Mouse (Mus musculus): ENCODE data around the gene Sctr.

The Sctr gene

GRCm38 (mm10) chr1:120069120-120069519, 62.4 kb downstream of the Sctr start:
- CTCF ChIA-PET = no interaction called here

GRCm38 (mm10) chr1:120070168-120070567, 63.5 kb downstream of the Sctr start:
- CTCF ChIA-PET = no interaction called here

GRCm38 (mm10) chr1:120071133-120071532, 64.4 kb downstream of the Sctr start:
- CTCF ChIA-PET = no interaction called here

GRCm38 (mm10) chr1:120072900-120073299, 66.2 kb downstream of the Sctr start:
- CTCF ChIA-PET = no interaction called here

- CTCF ChIA-PET = interaction anchor here (0.6 kb wide), 1 partner anchor 23 kb away, joined by 3 read pairs; no protein-coding TSS in a partner anchor
These were observed 67.0 kb downstream of the Sctr start, which contains the start of gene Tmem37 for GRCm38 (mm10) chr1:120073519-120074306. Tmem37 (minus strand) TSS chr1:120074074.

- CTCF ChIA-PET = interaction anchor here (0.6 kb wide), 1 partner anchor 23 kb away, joined by 3 read pairs; no protein-coding TSS in a partner anchor
These were observed 67.6 kb downstream of the Sctr start for GRCm38 (mm10) chr1:120074307-120074702.

- CTCF ChIA-PET = no interaction called here
These were observed 68.2 kb downstream of the Sctr start for GRCm38 (mm10) chr1:120074931-120075330.

- CTCF ChIA-PET = no interaction called here
These were observed 68.8 kb downstream of the Sctr start for GRCm38 (mm10) chr1:120075507-120075906.

GRCm38 (mm10) chr1:120077746-120078410, 71.2 kb downstream of the Sctr start:
- CTCF ChIA-PET = no interaction called here

- CTCF ChIA-PET = no interaction called here
These were observed 73.9 kb downstream of the Sctr start for GRCm38 (mm10) chr1:120080632-120081031.

- CTCF ChIA-PET = no interaction called here
These were observed 76.4 kb downstream of the Sctr start for GRCm38 (mm10) chr1:120082957-120083585.

- CTCF ChIA-PET = no interaction called here
These were observed 77.3 kb downstream of the Sctr start for GRCm38 (mm10) chr1:120083921-120084517.

- CTCF ChIA-PET = interaction anchor here (0.9 kb wide), 1 partner anchor 9 kb away, joined by 5 read pairs; no protein-coding TSS in a partner anchor
These were observed 79.0 kb downstream of the Sctr start for GRCm38 (mm10) chr1:120085696-120086095.

GRCm38 (mm10) chr1:120086644-120087043, 80.0 kb downstream of the Sctr start:
- CTCF ChIA-PET = no interaction called here

GRCm38 (mm10) chr1:120089180-120089579, 82.5 kb downstream of the Sctr start:
- CTCF ChIA-PET = no interaction called here

- CTCF ChIA-PET = no interaction called here
These were observed 84.3 kb downstream of the Sctr start for GRCm38 (mm10) chr1:120090880-120091570.

- CTCF ChIA-PET = interaction anchor here (0.6 to 1.0 kb wide), 2 partner anchors 8 to 462 kb away, joined by 3 to 5 read pairs; no protein-coding TSS in a partner anchor
These were observed 86.9 kb downstream of the Sctr start for GRCm38 (mm10) chr1:120093482-120094134.

- CTCF ChIA-PET = interaction anchor here (1.0 kb wide), 1 partner anchor 10 kb away, joined by 5 read pairs; no protein-coding TSS in a partner anchor
These were observed 88.2 kb downstream of the Sctr start for GRCm38 (mm10) chr1:120094920-120095319.

GRCm38 (mm10) chr1:120098327-120098726, 91.6 kb downstream of the Sctr start:
- CTCF ChIA-PET = interaction anchor here (0.8 kb wide), 1 partner anchor 10 kb away, joined by 3 read pairs; no protein-coding TSS in a partner anchor

- CTCF ChIA-PET = no interaction called here
These were observed 92.8 kb downstream of the Sctr start for GRCm38 (mm10) chr1:120099483-120099882.

All from spleen, embryonic (tissue).